Mouse (Mus musculus): ENCODE results near the gene Gm20696. TPM values are rescaled to one million over a fixed set of nuclear protein-coding genes. Genes with fewer than 3 reads are reported as not detected.

The Gm20696 gene
- polyA plus RNA-seq, 1 experiment from 2014 or later: 3.2 TPM

DNA sequence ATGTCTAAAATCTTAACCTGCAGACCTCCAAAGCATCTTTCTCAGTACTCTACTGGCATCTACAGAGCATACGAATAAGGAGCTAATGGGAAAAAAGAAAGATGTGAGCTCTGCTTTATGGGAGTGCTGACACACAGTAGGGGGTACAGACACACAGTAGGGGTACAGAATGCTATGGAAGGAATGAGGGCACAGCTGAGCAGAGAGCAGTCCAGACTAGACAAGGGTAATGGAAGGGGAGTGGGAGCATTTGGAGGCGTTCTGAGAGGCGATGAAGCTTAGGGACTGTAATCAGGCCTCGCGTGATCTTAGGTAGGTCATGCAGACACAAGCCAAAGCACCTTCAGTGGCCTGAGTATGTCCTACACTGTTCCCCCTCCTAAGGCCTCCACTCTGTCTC, 17.4 kb upstream of the Gm20696 start:
- peaks cover 7% of the 10 kb centered on the region; the same call in 1 of the 2 replicates for H3K27me3 ChIP-seq (replicated peaks)
- no peak overlapping the region for H3K4me3 ChIP-seq
- H3K9ac ChIP-seq: no peak overlapping the region
- no peak for ATAC-seq (ENCODE audit: low FRiP score, low read depth)
- H3K4me2 ChIP-seq (replicated peaks): no peak overlapping the region
- no peaks in the 10 kb centered on the region for H3K9me3 ChIP-seq
- 91% methylated on average over 5 of the region's 5 CpGs for WGBS
- no peaks in the 10 kb centered on the region for H3K4me1 ChIP-seq
- H3K27ac ChIP-seq: no peak overlapping the region
- no peaks in the 10 kb centered on the region for H3K36me3 ChIP-seq

DNA sequence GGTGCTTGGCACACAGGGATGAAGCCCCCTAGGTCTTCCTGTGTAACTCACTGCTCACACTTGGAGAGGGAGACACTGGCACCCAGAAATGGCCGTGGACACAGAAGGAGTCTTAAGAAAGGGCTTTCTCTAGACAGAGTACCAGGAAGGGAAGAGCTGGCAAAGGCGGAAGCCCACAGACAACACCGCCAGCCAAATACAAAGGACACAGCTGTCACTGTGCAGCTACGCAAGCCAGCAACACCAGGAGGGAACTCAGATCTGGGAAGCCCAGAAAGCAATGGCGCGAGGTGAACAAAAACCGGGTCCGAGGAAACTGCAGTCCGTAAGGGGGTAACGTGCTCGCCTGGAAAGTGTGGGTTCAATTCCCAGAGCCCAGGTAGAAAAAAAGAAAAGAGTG, 11.5 kb upstream of the Gm20696 start:
- no peak for ATAC-seq (ENCODE audit: low FRiP score, low read depth)
- H3K4me1 ChIP-seq: no peaks in the 10 kb centered on the region
- no peak overlapping the region for H3K27ac ChIP-seq
- no peaks in the 10 kb centered on the region for H3K9me3 ChIP-seq
- H3K4me2 ChIP-seq (replicated peaks): no peak overlapping the region
- WGBS: 74% methylated on average over 11 of the region's 11 CpGs
- H3K27me3 ChIP-seq (replicated peaks): no peaks in the 10 kb centered on the region
- no peak overlapping the region for H3K9ac ChIP-seq
- no peaks in the 10 kb centered on the region for H3K36me3 ChIP-seq
- H3K4me3 ChIP-seq: no peak overlapping the region

DNA sequence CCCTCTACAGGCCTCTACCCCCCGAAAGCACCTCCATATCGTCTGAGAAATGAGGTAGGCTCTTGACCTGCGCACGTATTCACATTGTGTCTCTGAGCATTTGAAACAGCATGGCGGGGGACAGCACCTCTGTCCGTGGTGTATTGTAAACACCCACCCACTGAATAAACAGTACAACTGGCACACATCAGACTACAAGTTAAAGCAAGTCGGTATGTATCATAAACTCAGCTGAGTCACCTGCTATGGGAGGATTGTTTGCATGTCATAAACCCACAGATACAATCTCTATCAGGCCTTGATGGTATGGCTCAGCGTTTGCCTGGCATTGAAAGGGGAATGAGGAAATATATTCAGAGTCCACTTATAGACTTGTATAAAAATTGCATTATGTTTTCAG, 10.7 kb upstream of the Gm20696 start:
- no peak for ATAC-seq (ENCODE audit: low FRiP score, low read depth)
- Histone ChIP-seq H3K9me3 (no peaks in the 10 kb centered on the region), H3K27me3 (replicated peaks) (no peaks in the 10 kb centered on the region), H3K27ac (no peak overlapping the region), H3K4me1 (no peaks in the 10 kb centered on the region), H3K4me2 (replicated peaks) (no peak overlapping the region), H3K4me3 (no peak overlapping the region), H3K36me3 (no peaks in the 10 kb centered on the region), H3K9ac (no peak overlapping the region)
- 87% methylated on average over 8 of the region's 8 CpGs for WGBS

DNA sequence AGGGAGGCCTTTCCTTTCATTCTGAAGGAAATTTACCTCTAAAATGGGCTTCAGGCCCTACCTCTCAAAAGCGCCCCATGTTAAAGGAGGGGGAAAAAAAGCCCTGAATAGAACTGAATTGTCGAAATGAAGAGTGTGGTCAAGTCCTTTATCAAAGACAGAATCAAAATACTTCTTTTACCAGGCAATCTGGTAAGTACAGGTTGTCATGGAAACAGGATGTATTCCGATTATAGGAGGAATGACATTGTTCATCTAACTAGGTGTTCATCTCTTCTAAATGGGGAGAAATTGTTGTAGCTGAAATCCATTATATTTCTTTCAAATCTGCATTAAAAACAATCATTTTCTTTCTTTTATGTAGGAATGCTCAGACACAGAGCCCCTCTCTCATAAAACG, 7.9 kb upstream of the Gm20696 start:
- peaks cover 13% of the 10 kb centered on the region for H3K4me1 ChIP-seq
- H3K9ac ChIP-seq: no peak overlapping the region
- WGBS: 82% methylated on average over 4 of the region's 4 CpGs
- H3K27ac ChIP-seq: no peak overlapping the region
- H3K9me3 ChIP-seq: no peaks in the 10 kb centered on the region
- no peak overlapping the region for H3K4me2 ChIP-seq (replicated peaks)
- no peak overlapping the region for H3K4me3 ChIP-seq
- no peak for ATAC-seq (ENCODE audit: low FRiP score, low read depth)
- H3K27me3 ChIP-seq (replicated peaks): no peaks in the 10 kb centered on the region
- no peaks in the 10 kb centered on the region for H3K36me3 ChIP-seq

DNA sequence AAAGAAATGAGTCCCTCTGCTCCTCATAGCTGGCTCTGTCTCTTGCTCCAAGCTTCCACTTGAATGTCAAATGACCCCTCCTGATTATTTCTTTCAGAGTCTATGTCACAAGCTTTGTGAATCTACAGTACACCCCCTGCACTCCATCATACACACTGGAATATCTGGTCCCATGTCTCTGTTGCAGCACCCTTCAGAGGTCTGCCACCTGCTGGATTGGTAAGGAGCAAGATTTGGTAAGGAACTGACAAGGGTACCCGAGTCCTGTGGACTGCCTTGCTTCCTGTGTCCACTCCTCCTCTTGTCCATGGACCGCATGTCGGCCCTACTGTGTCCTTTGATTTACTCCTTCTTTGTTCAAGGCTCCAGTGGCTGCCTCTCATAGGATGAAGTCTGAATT, 5.2 kb upstream of the Gm20696 start:
- no peak overlapping the region for H3K9ac ChIP-seq
- no peaks in the 10 kb centered on the region for H3K27me3 ChIP-seq (replicated peaks)
- H3K36me3 ChIP-seq: no peaks in the 10 kb centered on the region
- no peak overlapping the region for H3K4me2 ChIP-seq (replicated peaks)
- WGBS: 57% methylated on average over 3 of the region's 3 CpGs
- H3K9me3 ChIP-seq: no peaks in the 10 kb centered on the region
- H3K4me1 ChIP-seq: peaks cover 27% of the 10 kb centered on the region
- no peak for ATAC-seq (ENCODE audit: low FRiP score, low read depth)
- no peak overlapping the region for H3K4me3 ChIP-seq
- H3K27ac ChIP-seq: no peak overlapping the region

DNA sequence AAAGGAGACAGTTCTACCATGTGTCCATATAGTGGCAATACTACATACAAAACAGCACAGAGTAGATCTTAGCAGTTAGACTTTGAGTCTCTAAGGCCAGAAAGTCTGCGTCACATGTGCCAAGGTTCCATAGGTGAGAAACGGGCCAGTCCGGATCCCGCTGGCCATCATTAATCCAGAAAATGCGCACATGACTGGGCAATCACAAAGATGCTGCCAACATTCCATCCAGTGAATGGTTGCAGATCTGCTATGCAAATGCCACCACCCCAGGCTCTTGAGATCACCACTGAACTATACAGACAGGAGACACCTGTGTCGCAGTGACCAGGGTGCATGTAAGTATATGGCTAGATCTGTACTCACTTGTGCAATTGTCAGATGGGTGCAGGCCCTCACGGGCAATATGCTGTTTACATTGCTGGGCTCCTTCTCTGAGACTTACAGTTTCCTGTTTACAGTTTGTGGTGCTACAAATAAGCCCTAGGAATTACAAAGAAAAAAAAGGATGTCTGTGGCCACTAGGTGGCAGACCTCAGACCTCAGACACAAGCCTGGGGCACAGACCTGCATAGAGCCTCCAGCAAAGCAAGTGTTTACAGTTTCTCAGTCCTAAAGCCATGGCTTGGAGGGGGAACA, 4.0 kb upstream of the Gm20696 start:
- 0 out of 2 replicates have a peak, but pooled peaks have one; percentile 14 for ATAC-seq (ENCODE audit: low FRiP score, low read depth)
- H3K36me3 ChIP-seq: no peaks in the 10 kb centered on the region
- H3K4me3 ChIP-seq: no peak overlapping the region
- H3K9me3 ChIP-seq: no peaks in the 10 kb centered on the region
- H3K9ac ChIP-seq: no peak overlapping the region
- H3K4me2 ChIP-seq (replicated peaks): no peak overlapping the region
- no peaks in the 10 kb centered on the region for H3K27me3 ChIP-seq (replicated peaks)
- no peak overlapping the region for H3K27ac ChIP-seq
- H3K4me1 ChIP-seq: peaks cover 33% of the 10 kb centered on the region
- 71% methylated on average over 7 of the region's 7 CpGs for WGBS

DNA sequence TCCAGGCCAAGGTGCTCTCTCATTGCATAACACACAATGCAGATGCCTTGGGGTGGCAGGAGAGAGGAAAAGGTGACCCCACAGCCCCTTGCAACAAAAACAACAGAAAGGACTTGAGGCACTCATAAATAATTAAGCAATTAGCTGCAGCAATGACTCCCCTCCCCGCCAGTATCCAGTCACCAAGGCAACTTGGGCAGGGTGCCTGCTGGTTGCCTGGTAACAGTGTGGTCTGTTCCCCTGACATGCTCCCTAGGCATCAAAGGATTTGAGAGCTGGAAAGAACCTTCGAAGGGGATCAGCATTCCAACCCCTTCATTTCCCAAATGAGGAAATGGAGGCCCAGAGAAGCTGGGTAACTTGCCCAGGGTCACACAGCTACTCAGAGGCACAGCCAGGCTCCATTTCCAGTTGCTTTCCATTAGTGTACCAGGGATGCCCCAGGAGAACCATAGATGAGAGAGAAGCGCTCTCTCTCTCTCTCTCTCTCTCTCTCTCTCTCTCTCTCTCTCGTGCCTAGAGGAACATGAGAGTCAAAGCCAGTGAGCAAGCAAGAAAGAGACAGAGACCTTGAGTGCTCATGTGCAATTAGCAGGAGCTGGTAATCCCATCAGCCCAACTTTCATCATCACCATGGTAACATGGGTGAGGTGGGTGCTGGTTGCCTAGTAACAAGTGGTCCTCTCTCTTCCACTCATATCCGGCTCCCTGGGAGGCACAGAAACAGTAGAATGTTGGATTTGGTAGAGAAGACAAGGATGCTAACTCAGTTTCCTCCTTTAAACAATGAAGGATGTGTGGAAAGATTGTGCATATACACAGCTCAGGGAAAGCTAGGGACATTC, 3.1 kb upstream of the Gm20696 start:
- H3K36me3 ChIP-seq: no peaks in the 10 kb centered on the region
- no peaks in the 10 kb centered on the region for H3K9me3 ChIP-seq
- H3K27ac ChIP-seq: no peak overlapping the region
- no peak overlapping the region for H3K4me3 ChIP-seq
- H3K4me2 ChIP-seq (replicated peaks): peak overlapping the region; percentile 14; the same call in 1 of the 2 replicates
- no peak overlapping the region for H3K9ac ChIP-seq
- H3K27me3 ChIP-seq (replicated peaks): no peaks in the 10 kb centered on the region
- WGBS: 13% methylated on average over 5 of the region's 5 CpGs
- H3K4me1 ChIP-seq: peaks cover 36% of the 10 kb centered on the region
- ATAC-seq (ENCODE audit: low FRiP score, low read depth): peak; percentile 76

DNA sequence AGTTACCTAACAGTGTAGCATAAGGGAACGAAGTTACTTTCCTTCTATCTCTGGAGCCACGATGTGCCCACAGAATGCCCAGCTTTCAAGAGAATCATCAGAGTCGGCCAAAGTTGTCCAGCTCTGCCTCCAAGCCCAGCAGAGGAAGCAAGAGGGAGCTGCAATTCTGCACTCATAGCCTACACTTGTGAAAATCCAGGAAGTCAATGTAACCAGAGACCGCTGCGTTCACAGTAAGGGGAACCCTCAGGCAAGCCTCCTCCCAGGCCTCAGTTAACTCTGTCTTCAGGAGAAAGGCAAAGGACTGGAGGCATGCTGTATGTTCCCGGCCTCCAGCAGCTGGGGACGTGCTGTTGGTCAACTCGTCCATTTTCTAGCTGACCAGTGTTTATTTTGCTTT, 693 bp upstream of the Gm20696 start:
- WGBS: 40% methylated on average over 8 of the region's 8 CpGs
- Histone ChIP-seq H3K27me3 (replicated peaks) (no peaks in the 10 kb centered on the region), H3K27ac (no peak overlapping the region), H3K9ac (peak overlapping the region; percentile 84; the same call in 1 of the 2 replicates), H3K9me3 (no peaks in the 10 kb centered on the region), H3K36me3 (no peaks in the 10 kb centered on the region), H3K4me2 (replicated peaks) (peak overlapping the region; percentile 91), H3K4me1 (peaks cover 36% of the 10 kb centered on the region), H3K4me3 (peak overlapping the region; percentile 79; the same call in 1 of the 2 replicates)
- ATAC-seq (ENCODE audit: low FRiP score, low read depth): no peak

DNA sequence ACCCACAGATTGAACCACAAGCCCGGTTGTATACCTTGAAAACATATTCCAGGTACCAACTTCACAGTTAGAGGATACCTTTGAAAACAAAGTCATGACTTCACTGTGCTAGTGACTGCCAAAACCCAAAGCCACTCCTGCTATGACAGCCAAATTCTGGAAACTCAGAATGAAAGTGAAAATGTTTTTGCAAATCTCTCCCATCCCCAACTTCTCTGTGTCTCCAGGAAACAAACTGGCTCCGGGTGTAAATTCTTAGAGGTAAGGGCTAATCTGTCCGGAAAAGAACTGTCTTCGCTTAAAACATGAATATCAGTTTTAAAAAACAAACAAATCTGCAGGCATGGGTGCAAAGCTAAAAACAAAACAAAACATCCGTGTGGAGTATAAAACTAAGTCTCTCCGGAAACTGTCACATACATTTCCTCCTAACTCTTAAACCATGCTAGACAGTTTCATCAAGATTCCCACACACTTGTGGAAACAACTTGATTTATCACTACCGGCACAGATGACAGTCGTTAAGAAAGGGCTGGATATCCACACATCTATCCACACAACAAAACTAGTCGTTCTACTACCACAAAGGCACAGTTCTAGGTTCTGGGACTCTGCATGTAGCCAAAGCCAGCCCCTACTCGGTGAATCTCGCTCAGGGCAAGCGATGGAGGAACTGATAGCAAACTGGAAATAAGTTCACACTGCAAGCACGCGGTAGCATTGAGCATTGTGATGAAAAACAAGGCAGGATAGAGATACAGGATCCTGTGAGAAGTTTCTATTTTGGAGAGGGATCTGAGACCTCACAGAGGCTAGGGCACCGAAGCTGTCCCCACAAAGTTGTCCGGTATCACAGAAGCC, 910 bp downstream of the Gm20696 start:
- Histone ChIP-seq H3K27ac (no peak overlapping the region), H3K4me2 (replicated peaks) (peak overlapping the region; percentile 91), H3K9ac (peak overlapping the region; percentile 84), H3K27me3 (replicated peaks) (no peaks in the 10 kb centered on the region), H3K9me3 (no peaks in the 10 kb centered on the region), H3K4me3 (peak overlapping the region; percentile 79), H3K4me1 (peaks cover 36% of the 10 kb centered on the region), H3K36me3 (no peaks in the 10 kb centered on the region)
- ATAC-seq (ENCODE audit: low FRiP score, low read depth): no peak
- WGBS: 32% methylated on average over 16 of the region's 16 CpGs

DNA sequence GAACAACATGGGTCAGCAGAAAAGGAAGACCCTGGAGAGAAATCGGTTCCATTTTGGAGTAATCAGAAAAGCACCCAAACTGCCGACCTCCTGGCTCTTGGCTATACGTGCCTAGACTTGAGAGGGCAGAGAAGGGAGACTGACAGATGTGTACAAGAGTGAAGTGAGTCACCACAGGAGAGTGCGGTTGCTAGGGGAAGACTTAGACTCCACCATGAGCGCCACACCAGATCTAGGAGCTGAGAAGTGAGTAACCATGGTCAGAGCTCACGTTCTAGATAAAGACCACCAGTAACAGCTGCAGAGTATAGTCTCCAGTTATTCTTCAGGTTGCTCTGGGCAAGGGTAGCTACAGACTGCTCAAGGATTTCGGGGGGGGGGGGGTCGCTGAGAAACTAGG, 3.4 kb downstream of the Gm20696 start:
- H3K36me3 ChIP-seq: no peaks in the 10 kb centered on the region
- H3K9me3 ChIP-seq: no peaks in the 10 kb centered on the region
- H3K4me2 ChIP-seq (replicated peaks): no peak overlapping the region
- no peak overlapping the region for H3K9ac ChIP-seq
- 77% methylated on average over 8 of the region's 8 CpGs for WGBS
- no peaks in the 10 kb centered on the region for H3K27me3 ChIP-seq (replicated peaks)
- no peak overlapping the region for H3K27ac ChIP-seq
- no peak overlapping the region for H3K4me3 ChIP-seq
- H3K4me1 ChIP-seq: peaks cover 24% of the 10 kb centered on the region
- ATAC-seq (ENCODE audit: low FRiP score, low read depth): no peak

DNA sequence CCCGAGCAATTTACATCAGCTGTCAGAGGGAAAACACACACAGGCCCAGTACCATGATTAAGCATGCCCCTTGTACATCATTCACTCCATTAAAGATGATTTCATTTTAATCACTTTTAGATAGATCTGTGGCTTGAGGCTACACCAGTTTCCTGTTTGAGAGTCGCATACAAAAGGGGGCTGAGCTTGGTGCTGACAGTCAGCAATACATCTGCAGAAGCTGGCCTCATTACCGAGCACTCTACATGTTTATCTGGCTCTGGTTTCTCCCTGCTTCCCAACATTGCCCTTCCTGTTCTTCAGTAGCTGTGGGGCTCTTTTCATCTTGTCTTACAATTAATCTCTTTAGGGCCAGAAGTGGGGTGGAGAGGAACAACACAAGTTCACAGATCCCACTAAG, 6.2 kb downstream of the Gm20696 start:
- 46% methylated on average over 3 of the region's 3 CpGs for WGBS
- H3K4me2 ChIP-seq (replicated peaks): no peak overlapping the region
- peaks cover 8% of the 10 kb centered on the region for H3K4me1 ChIP-seq
- ATAC-seq (ENCODE audit: low FRiP score, low read depth): no peak
- H3K27ac ChIP-seq: no peak overlapping the region
- no peak overlapping the region for H3K4me3 ChIP-seq
- H3K9me3 ChIP-seq: no peaks in the 10 kb centered on the region
- no peaks in the 10 kb centered on the region for H3K36me3 ChIP-seq
- no peak overlapping the region for H3K9ac ChIP-seq
- H3K27me3 ChIP-seq (replicated peaks): no peaks in the 10 kb centered on the region

DNA sequence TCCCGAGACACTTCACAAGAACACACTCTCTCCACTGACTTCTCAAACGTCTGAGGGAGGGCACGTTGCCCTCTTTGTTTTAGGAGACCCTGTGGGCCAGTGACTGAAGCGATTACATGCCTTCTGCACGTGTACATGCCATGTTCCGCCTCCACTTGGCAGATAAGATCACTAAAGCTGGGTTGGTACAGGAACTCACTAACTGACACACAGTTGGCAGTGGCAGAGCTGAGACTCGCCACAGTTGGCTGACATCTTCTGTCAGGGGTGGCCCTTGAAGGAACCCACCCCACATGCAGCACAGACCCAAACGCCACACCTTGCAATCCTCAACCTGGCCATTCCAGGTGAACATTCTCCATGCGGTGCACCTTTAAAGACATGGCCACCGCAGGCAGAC, 8.0 kb downstream of the Gm20696 start:
- H3K9me3 ChIP-seq: no peaks in the 10 kb centered on the region
- H3K9ac ChIP-seq: no peak overlapping the region
- WGBS: 85% methylated on average over 10 of the region's 10 CpGs
- no peak overlapping the region for H3K4me3 ChIP-seq
- no peak for ATAC-seq (ENCODE audit: low FRiP score, low read depth)
- H3K27ac ChIP-seq: no peak overlapping the region
- H3K36me3 ChIP-seq: no peaks in the 10 kb centered on the region
- H3K4me1 ChIP-seq: peaks cover 9% of the 10 kb centered on the region
- H3K27me3 ChIP-seq (replicated peaks): no peaks in the 10 kb centered on the region
- H3K4me2 ChIP-seq (replicated peaks): no peak overlapping the region

All from neural tube, embryonic 12.5 days (tissue).